Mouse (Mus musculus): ENCODE results near the gene Zmiz1.

The Zmiz1 gene

GRCm38 (mm10) chr14:25555291-25555781, 96.4 kb downstream of the Zmiz1 start:
- in situ Hi-C loops (cut with MboI, MseI) = no loop called here

GRCm38 (mm10) chr14:25555848-25556247, 96.9 kb downstream of the Zmiz1 start:
- in situ Hi-C loops (cut with MboI, MseI) = no loop called here

GRCm38 (mm10) chr14:25557014-25557413, 98.0 kb downstream of the Zmiz1 start:
- in situ Hi-C loops (cut with MboI, MseI) = no loop called here

GRCm38 (mm10) chr14:25558479-25558878, 99.5 kb downstream of the Zmiz1 start:
- in situ Hi-C loops (cut with MboI, MseI) = no loop called here

- in situ Hi-C loops (cut with MboI, MseI) = loop anchor here (10.0 kb wide), 2 partner anchors 105 to 445 kb away; partner anchors contain the start of gene Zmiz1
Measured at GRCm38 (mm10) chr14:25559907-25560306, 100.9 kb downstream of the Zmiz1 start.

GRCm38 (mm10) chr14:25560841-25561240, 101.9 kb downstream of the Zmiz1 start:
- in situ Hi-C loops (cut with MboI, MseI) = loop anchor here (10.0 kb wide), 2 partner anchors 106 to 446 kb away; partner anchors contain the start of gene Zmiz1

- in situ Hi-C loops (cut with MboI, MseI) = loop anchor here (10.0 kb wide), 2 partner anchors 107 to 447 kb away; partner anchors contain the start of gene Zmiz1
Measured at GRCm38 (mm10) chr14:25561716-25562115, 102.7 kb downstream of the Zmiz1 start.

- in situ Hi-C loops (cut with MboI, MseI) = loop anchor here (10.0 kb wide), 2 partner anchors 108 to 448 kb away; partner anchors contain the start of gene Zmiz1
Measured at GRCm38 (mm10) chr14:25562447-25562846, 103.5 kb downstream of the Zmiz1 start.

- in situ Hi-C loops (cut with MboI, MseI) = loop anchor here (10.0 kb wide), 2 partner anchors 108 to 448 kb away; partner anchors contain the start of gene Zmiz1
Measured at GRCm38 (mm10) chr14:25562909-25563308, 103.9 kb downstream of the Zmiz1 start.

- in situ Hi-C loops (cut with MboI, MseI) = loop anchor here (10.0 kb wide), 2 partner anchors 110 to 450 kb away; partner anchors contain the start of gene Zmiz1
Measured at GRCm38 (mm10) chr14:25564577-25564976, 105.6 kb downstream of the Zmiz1 start.

GRCm38 (mm10) chr14:25565344-25566088, 106.5 kb downstream of the Zmiz1 start:
- in situ Hi-C loops (cut with MboI, MseI) = loop anchor here (5.0 to 10.0 kb wide), 3 partner anchors 111 to 628 kb away; partner anchors contain the start of gene Zmiz1

- in situ Hi-C loops (cut with MboI, MseI) = loop anchor here (5.0 to 10.0 kb wide), 3 partner anchors 112 to 630 kb away; partner anchors contain the start of gene Zmiz1
Measured at GRCm38 (mm10) chr14:25567245-25567644, 108.3 kb downstream of the Zmiz1 start.

- in situ Hi-C loops (cut with MboI, MseI) = loop anchor here (5.0 to 10.0 kb wide), 3 partner anchors 113 to 631 kb away; partner anchors contain the start of gene Zmiz1
Measured at GRCm38 (mm10) chr14:25567837-25568236, 108.9 kb downstream of the Zmiz1 start.

GRCm38 (mm10) chr14:25574047-25574870, 115.3 kb downstream of the Zmiz1 start:
- in situ Hi-C loops (cut with MboI, MseI) = loop anchor here (5.0 kb wide), 2 partner anchors 192 to 342 kb away; no protein-coding TSS in a partner anchor

GRCm38 (mm10) chr14:25576642-25577041, 117.7 kb downstream of the Zmiz1 start:
- in situ Hi-C loops (cut with MboI, MseI) = no loop called here

GRCm38 (mm10) chr14:25577431-25577830, 118.4 kb downstream of the Zmiz1 start:
- in situ Hi-C loops (cut with MboI, MseI) = no loop called here

- in situ Hi-C loops (cut with MboI, MseI) = no loop called here
Measured at GRCm38 (mm10) chr14:25579597-25579996, 120.6 kb downstream of the Zmiz1 start.

- in situ Hi-C loops (cut with MboI, MseI) = loop anchor here (5.0 kb wide), 1 partner anchor 48 kb away; no protein-coding TSS in a partner anchor
Measured at GRCm38 (mm10) chr14:25580397-25580796, 121.4 kb downstream of the Zmiz1 start.

GRCm38 (mm10) chr14:25582603-25583002, 123.6 kb downstream of the Zmiz1 start:
- in situ Hi-C loops (cut with MboI, MseI) = loop anchor here (5.0 kb wide), 1 partner anchor 50 kb away; no protein-coding TSS in a partner anchor

- in situ Hi-C loops (cut with MboI, MseI) = loop anchor here (5.0 kb wide), 1 partner anchor 52 kb away; no protein-coding TSS in a partner anchor
Measured at GRCm38 (mm10) chr14:25583899-25584298, 124.9 kb downstream of the Zmiz1 start.

Data from T-helper 1 cell (primary cell).